Comparison of ENCODE assay signal across 30 mouse cellular contexts in the genomic region with DNA sequence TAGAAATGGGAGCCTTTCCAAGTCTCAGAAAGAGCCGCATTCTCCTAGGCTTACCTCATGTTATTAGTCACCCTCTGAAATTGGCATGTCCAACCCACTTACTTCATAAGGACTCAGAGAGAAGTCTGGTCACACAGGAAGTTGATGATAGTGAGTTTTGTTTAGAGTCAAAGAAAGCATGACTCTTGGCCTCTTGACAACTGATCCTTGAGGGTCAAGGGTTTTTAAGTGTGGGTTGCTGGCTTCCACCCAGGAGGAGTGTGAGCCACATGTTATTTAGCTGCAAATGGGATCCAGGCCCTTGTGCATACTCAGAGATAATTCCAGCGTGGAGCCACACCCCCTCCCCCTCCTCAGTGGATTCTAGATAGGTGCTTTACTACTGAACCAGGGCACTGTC. TPM values are rescaled to one million over a fixed set of nuclear protein-coding genes. Genes with fewer than 3 reads are reported as not detected.
DNase-seq lines count a peak whose midpoint lies in the region; ATAC-seq and TF ChIP-seq lines count a peak whose summit lies in the region.
"Had no signal": no experiment of that assay in that cellular context is flagged by ENCODE, and none has a peak within 500 bp of the region (broad histone marks: within the 10 kb centered on the region; RNA-seq: fewer than 3 reads in every experiment).

No protein-coding gene starts in this region.

- peaks cover 0 to 3% of the 10 kb centered on the region in 2 experiments; a peak in 1 of 4 replicates for H3K4me1 ChIP-seq in heart, embryonic 14.5 days (ENCODE audit: control insufficient read depth in 2 of 2, insufficient read depth in 2 of 2, low read length in 2 of 2)
- no peaks in the 10 kb centered on the region for H3K4me1 ChIP-seq in liver, adult 2 months (ENCODE audit: control insufficient read depth, insufficient read depth, low read length)
- 0 out of 2 replicates have a peak, but pooled peaks cover 2% of the 10 kb centered on the region for H3K4me1 ChIP-seq in liver, embryonic 11.5 days (replicated peaks; ENCODE audit: control insufficient read depth, insufficient read depth, low read length)
- no peaks in the 10 kb centered on the region for H3K4me1 ChIP-seq in lung, embryonic 16.5 days (replicated peaks; ENCODE audit: control insufficient read depth, insufficient read depth, low read length)
- H3K4me1 ChIP-seq: hindbrain, embryonic 15.5 days; limb, embryonic 10.5 days; midbrain, embryonic 13.5 days had no signal

- H3K79me2 ChIP-seq in liver, adult 2 months (ENCODE audit: control insufficient read depth, insufficient read depth, low read length): no peaks in the 10 kb centered on the region

- no peak overlapping the region for H3K4me3 ChIP-seq in heart, embryonic 14.5 days (ENCODE audit: control insufficient read depth in 1 of 2, insufficient read depth in 1 of 2, low read depth in 1 of 2, low read length in 2 of 2)
- no peak overlapping the region for H3K4me3 ChIP-seq in liver, adult 2 months (ENCODE audit: insufficient read depth, low read depth, low read length)
- no peak overlapping the region for H3K4me3 ChIP-seq in liver, embryonic 11.5 days (ENCODE audit: low read depth, low read length)
- H3K4me3 ChIP-seq in lung, embryonic 16.5 days (ENCODE audit: low read length): no peak overlapping the region
- H3K4me3 ChIP-seq: hindbrain, embryonic 15.5 days; limb, embryonic 10.5 days; midbrain, embryonic 13.5 days had no signal

- H3K27me3 ChIP-seq in heart, embryonic 14.5 days (ENCODE audit: control insufficient read depth, insufficient read depth, low read length): peaks cover 33% of the 10 kb centered on the region
- no peaks in the 10 kb centered on the region for H3K27me3 ChIP-seq in liver, adult 2 months (ENCODE audit: control insufficient read depth, insufficient read depth, low read length)
- peaks cover 32% of the 10 kb centered on the region for H3K27me3 ChIP-seq in liver, embryonic 11.5 days (replicated peaks; ENCODE audit: control insufficient read depth, insufficient read depth, low read length)
- H3K27me3 ChIP-seq in lung, embryonic 16.5 days (ENCODE audit: control insufficient read depth, insufficient read depth, low read depth, low read length): peaks cover 5% of the 10 kb centered on the region

- H3K9me3 ChIP-seq in heart, embryonic 14.5 days (ENCODE audit: control insufficient read depth, low read length): no peaks in the 10 kb centered on the region
- no peaks in the 10 kb centered on the region for H3K9me3 ChIP-seq in liver, embryonic 11.5 days (ENCODE audit: control insufficient read depth, low read length)
- no peaks in the 10 kb centered on the region for H3K9me3 ChIP-seq in lung, embryonic 16.5 days (ENCODE audit: control insufficient read depth, low read length)
- H3K9me3 ChIP-seq: hindbrain, embryonic 15.5 days; limb, embryonic 10.5 days; megakaryocyte, embryonic 14.5 days; midbrain, embryonic 13.5 days had no signal

- no peak overlapping the region for H3K9ac ChIP-seq in heart, embryonic 14.5 days (ENCODE audit: low read length)
- H3K9ac ChIP-seq in liver, adult 2 months (ENCODE audit: low read depth, low read length): no peak overlapping the region
- no peak overlapping the region for H3K9ac ChIP-seq in liver, embryonic 11.5 days (ENCODE audit: low read depth, low read length)
- no peak overlapping the region for H3K9ac ChIP-seq in lung, embryonic 16.5 days (ENCODE audit: low read length)
- H3K9ac ChIP-seq: hindbrain, embryonic 15.5 days; liver, postnatal 0 days; midbrain, embryonic 13.5 days had no signal

- H3K4me2 ChIP-seq in heart, embryonic 14.5 days (ENCODE audit: low read length): no peak overlapping the region
- no peak overlapping the region for H3K4me2 ChIP-seq in liver, embryonic 11.5 days
- no peak overlapping the region for H3K4me2 ChIP-seq in lung, embryonic 16.5 days (ENCODE audit: low read depth, low read length)
- H3K4me2 ChIP-seq: hindbrain, embryonic 15.5 days; midbrain, embryonic 13.5 days had no signal

- TF ChIP-seq CTCF in liver, adult 2 months (IDR thresholded peaks at IDR 0.05; ENCODE audit: low read depth, low read length): no peak

- no peaks in the 10 kb centered on the region for H3K36me3 ChIP-seq in heart, embryonic 14.5 days (ENCODE audit: control insufficient read depth, insufficient read depth, low read length)
- no peaks in the 10 kb centered on the region for H3K36me3 ChIP-seq in liver, adult 2 months (ENCODE audit: control insufficient read depth, insufficient read depth, low read length)
- H3K36me3 ChIP-seq in liver, embryonic 11.5 days (ENCODE audit: control insufficient read depth, insufficient read depth, low read length): no peaks in the 10 kb centered on the region
- H3K36me3 ChIP-seq in lung, embryonic 16.5 days (ENCODE audit: control insufficient read depth, insufficient read depth, low read length): no peaks in the 10 kb centered on the region
- H3K36me3 ChIP-seq: limb, embryonic 10.5 days had no signal

- 22% methylated on average over 2 of the region's 2 CpGs for WGBS in heart, embryonic 14.5 days
- 74% methylated on average over 2 of the region's 2 CpGs for WGBS in liver, adult 2 months
- WGBS in liver, embryonic 11.5 days: 58% methylated on average over 2 of the region's 2 CpGs
- 55% methylated on average over 2 of the region's 2 CpGs for WGBS in lung, embryonic 16.5 days

- H3K27ac ChIP-seq in heart, embryonic 14.5 days (replicated peaks in 1 of 2; ENCODE audit: control insufficient read depth in 1 of 2, insufficient read depth in 1 of 2, low read depth in 2 of 2, low read length in 2 of 2): no peak overlapping the region
- H3K27ac ChIP-seq in liver, adult 2 months (replicated peaks; ENCODE audit: insufficient read depth, low read depth, low read length): no peak overlapping the region
- no peak overlapping the region for H3K27ac ChIP-seq in liver, embryonic 11.5 days (ENCODE audit: low read depth, low read length)
- H3K27ac ChIP-seq in lung, embryonic 16.5 days (ENCODE audit: low read length): no peak overlapping the region
- H3K27ac ChIP-seq: hindbrain, embryonic 15.5 days; limb, embryonic 10.5 days; midbrain, embryonic 13.5 days had no signal

- TF ChIP-seq POLR2A in liver, adult 2 months (IDR thresholded peaks at IDR 0.05; ENCODE audit: extremely low read depth, insufficient read depth, low read length): no peak

- no peak for DNase-seq in heart, adult 8-10 months (ENCODE audit: low spot score)
- DNase-seq in liver, adult 2 months (ENCODE audit: extremely low read depth, low read depth, low spot score): peak; percentile 34
- DNase-seq in liver, embryonic 11.5 days (ENCODE audit: low spot score): no peak
- DNase-seq in lung, postnatal 4 days: peak; percentile 81 to 82
- no peak for DNase-seq in frontal cortex, postnatal 10 days (ENCODE audit: low spot score in 2 of 2)
- no peak for DNase-seq in spleen, postnatal 4 days (ENCODE audit: low spot score in 2 of 2)
- DNase-seq: adrenal gland, postnatal 10 days; cerebellum, adult 18-20 months; cerebellum, postnatal 25 days; gastrocnemius, postnatal 14 days; heart, adult 11 months; kidney, adult 2 months; kidney, postnatal 10 days; liver; liver, postnatal 0 days; thymus, postnatal 25 days had no signal

- peak; percentile 40 for ATAC-seq in heart, embryonic 14.5 days (ENCODE audit: insufficient number of reproducible peaks, insufficient read depth, low FRiP score, low read depth)
- ATAC-seq in liver, embryonic 11.5 days (replicated peaks; ENCODE audit: low FRiP score): no peak
- ATAC-seq in lung, embryonic 16.5 days (ENCODE audit: low read depth): peak; percentile 68
- ATAC-seq: activated CD4-positive, CD25-positive, alpha-beta regulatory T cell, adult 4 months; forebrain, embryonic 14.5 days; liver, postnatal 0 days; midbrain, embryonic 13.5 days had no signal

RNA-seq across cellular contexts. Expression of a gene that starts 13.2 kb away (rescaled TPM):
- 4.5 and 5.5 TPM in 2 replicates for polyA plus RNA-seq in heart, embryonic 14.5 days (2014; fragmentation: Nextera tagmentation; extraction: Ambion mirVana)
- total RNA-seq in heart, adult 8-10 months (2022): 10 to 100 TPM in 3 of 4 experiments, 1 to 10 TPM in 1; 7.9 to 15.7 (median 12.3) TPM
- 13.0 and 16.1 TPM in 2 replicates for total RNA-seq in liver, adult 2 months (2014; rRNA removed)
- polyA plus RNA-seq in liver, adult 2 months (2012; rRNA removed): 16.1 and 20.0 TPM in 2 replicates
- polyA plus RNA-seq in liver, embryonic 11.5 days (2014; fragmentation: Nextera tagmentation; extraction: Ambion mirVana): 11.5 and 12.7 TPM in 2 replicates
- polyA plus RNA-seq in lung, embryonic 16.5 days (2015; fragmentation: Nextera tagmentation; extraction: Ambion mirVana): 19.9 and 21.1 TPM in 2 replicates

RNA-seq across cellular contexts. Expression of a gene that starts 15.6 kb away (rescaled TPM):
- 0.08 and 0.23 TPM in 2 replicates for polyA plus RNA-seq in heart, embryonic 14.5 days (2014; fragmentation: Nextera tagmentation; extraction: Ambion mirVana)
- under 1 TPM; 0.06 to 0.19 (median 0.13) TPM for total RNA-seq in heart, adult 8-10 months (2022)
- 0.09 and 0.13 TPM in 2 replicates for total RNA-seq in liver, adult 2 months (2014; rRNA removed)
- polyA plus RNA-seq in liver, adult 2 months (2012; rRNA removed): 0.25 and 0.43 TPM in 2 replicates
- 0.14 and 0.29 TPM in 2 replicates for polyA plus RNA-seq in liver, embryonic 11.5 days (2014; fragmentation: Nextera tagmentation; extraction: Ambion mirVana)
- polyA plus RNA-seq in lung, embryonic 16.5 days (2015; fragmentation: Nextera tagmentation; extraction: Ambion mirVana): 0.64 and 0.72 TPM in 2 replicates
- total RNA-seq: monocyte, adult 5-6 weeks had no signal

RNA-seq across cellular contexts. Expression of a gene that starts 19.9 kb away (rescaled TPM):
- polyA plus RNA-seq in heart, embryonic 14.5 days (2014; fragmentation: Nextera tagmentation; extraction: Ambion mirVana): 1.8 and 2.5 TPM in 2 replicates
- not detected for total RNA-seq in heart, adult 8-10 months (2022)
- total RNA-seq in liver, adult 2 months (2014; rRNA removed): 4.8 and 5.8 TPM in 2 replicates
- polyA plus RNA-seq in liver, adult 2 months (2012; rRNA removed): 5.2 and 6.6 TPM in 2 replicates
- polyA plus RNA-seq in liver, embryonic 11.5 days (2014; fragmentation: Nextera tagmentation; extraction: Ambion mirVana): 458 and 504 TPM in 2 replicates
- polyA plus RNA-seq in lung, embryonic 16.5 days (2015; fragmentation: Nextera tagmentation; extraction: Ambion mirVana): 1.5 and 4.9 TPM in 2 replicates
- total RNA-seq: layer of hippocampus, postnatal 14 days; left cerebral cortex, adult 8-10 months; monocyte, adult 5-6 weeks; neutrophil, adult 5-6 weeks had no signal

RNA-seq across cellular contexts. Expression of a gene that starts 25.2 kb away (rescaled TPM):
- 0.12 TPM in 1 of 2 replicates, not detected in the other for polyA plus RNA-seq in heart, embryonic 14.5 days (2014; fragmentation: Nextera tagmentation; extraction: Ambion mirVana)
- not detected for total RNA-seq in heart, adult 8-10 months (2022)
- total RNA-seq in liver, adult 2 months (2014; rRNA removed): not detected in 2 replicates
- not detected in 2 replicates for polyA plus RNA-seq in liver, adult 2 months (2012; rRNA removed)
- polyA plus RNA-seq in liver, embryonic 11.5 days (2014; fragmentation: Nextera tagmentation; extraction: Ambion mirVana): 0.22 and 0.49 TPM in 2 replicates
- 0.23 and 0.29 TPM in 2 replicates for polyA plus RNA-seq in lung, embryonic 16.5 days (2015; fragmentation: Nextera tagmentation; extraction: Ambion mirVana)
- total RNA-seq: gastrocnemius, postnatal 14 days; hematopoietic stem cell, adult 5-6 weeks; monocyte, adult 5-6 weeks; neutrophil, adult 5-6 weeks had no signal
- polyA plus RNA-seq: activated CD4-positive, CD25-positive, alpha-beta regulatory T cell, adult 4 months; embryonic facial prominence, embryonic 14.5 days; kidney, adult 2 months; liver, postnatal 0 days had no signal

RNA-seq across cellular contexts. Expression of a gene that starts 27.9 kb away (rescaled TPM):
- polyA plus RNA-seq in heart, embryonic 14.5 days (2014; fragmentation: Nextera tagmentation; extraction: Ambion mirVana): 34.0 and 38.6 TPM in 2 replicates
- 10 to 100 TPM; 77.8 to 99.2 (median 86.0) TPM for total RNA-seq in heart, adult 8-10 months (2022)
- 461 and 560 TPM in 2 replicates for total RNA-seq in liver, adult 2 months (2014; rRNA removed)
- polyA plus RNA-seq in liver, adult 2 months (2012; rRNA removed): 1,882 and 2,081 TPM in 2 replicates
- 53.5 and 56.7 TPM in 2 replicates for polyA plus RNA-seq in liver, embryonic 11.5 days (2014; fragmentation: Nextera tagmentation; extraction: Ambion mirVana)
- 36.7 and 37.3 TPM in 2 replicates for polyA plus RNA-seq in lung, embryonic 16.5 days (2015; fragmentation: Nextera tagmentation; extraction: Ambion mirVana)

Comparison
In these comparisons a context has a peak if more than half of its experiments do, and no peak if none do; other contexts are left out.
1. DNase-seq: peak in liver, adult 2 months (single experiment) and lung, postnatal 4 days (2 of 2); none in heart, adult 8-10 months (single experiment), liver, embryonic 11.5 days (single experiment), frontal cortex, postnatal 10 days (0 of 2) and spleen, postnatal 4 days (0 of 2).
2. RNA of a gene that starts 19.9 kb away (polyA plus RNA-seq): 458 to 504 TPM in liver, embryonic 11.5 days; 5.2 to 6.6 TPM in liver, adult 2 months, 1.8 to 2.5 TPM in heart, embryonic 14.5 days and 1.5 to 4.9 TPM in lung, embryonic 16.5 days; every median in the first group is over 10 times any median in the second.